Mouse (Mus musculus) neural tube, embryonic 14.5 days (tissue): ENCODE measurements around the gene Fam98a. TPM values are rescaled to one million over a fixed set of nuclear protein-coding genes. Genes with fewer than 3 reads are reported as not detected.
A peak's percentile ranks its signal among the peaks of the same experiment; 100 is the strongest.

Experiments used
- ATAC-seq: fragments of 200-750 bp; cut with Nextera tagmentation; 2 replicates; pipeline ENCODE4 v1.8.0; 2017; ENCODE audit warnings: low read depth, mild to moderate bottlenecking, moderate TSS enrichment, moderate library complexity
- H3K27ac ChIP-seq: fragments of 300-500 bp; sonication (generic); 2 replicates; pipeline ENCODE4 v1.5.1; 2014; ENCODE audit warnings: low read depth, mild to moderate bottlenecking, control low read depth, low read length, moderate library complexity, mixed read lengths
- H3K27me3 ChIP-seq: fragments of 300-500 bp; sonication (generic); 2 replicates; pipeline ENCODE4 v1.6.1; 2014; ENCODE audit warnings: low read length; ENCODE audit not compliant: control insufficient read depth, insufficient read depth
- H3K36me3 ChIP-seq: fragments of 300-500 bp; sonication (generic); 2 replicates; pipeline ENCODE4 v1.6.1; 2014; ENCODE audit warnings: low read length, mixed read lengths; ENCODE audit not compliant: control insufficient read depth, insufficient read depth
- H3K4me1 ChIP-seq: fragments of 300-500 bp; sonication (generic); 2 replicates; pipeline ENCODE4 v1.6.1; 2014; ENCODE audit warnings: low read length; ENCODE audit not compliant: control insufficient read depth, insufficient read depth
- H3K4me2 ChIP-seq: fragments of 300-500 bp; sonication (generic); 2 replicates; pipeline ENCODE4 v1.6.1; 2014; ENCODE audit warnings: mild to moderate bottlenecking, low read depth, low read length, control low read depth
- H3K4me3 ChIP-seq: fragments of 300-500 bp; sonication (generic); 2 replicates; pipeline ENCODE4 v1.5.1; 2014; ENCODE audit warnings: low read depth, low read length, control low read depth, mixed read lengths
- H3K9ac ChIP-seq: fragments of 300-500 bp; sonication (generic); replicated peaks from 2 replicates; pipeline ENCODE4 v1.6.1; 2014; ENCODE audit warnings: low read depth, mild to moderate bottlenecking, control low read depth, low read length, mixed read lengths
- H3K9me3 ChIP-seq: fragments of 300-500 bp; sonication (generic); 2 replicates; pipeline ENCODE4 v1.6.1; 2016; ENCODE audit warnings: low read length; ENCODE audit not compliant: control insufficient read depth
- WGBS: fragments of 180-500 bp; shearing (Covaris S2); extraction: QIAGEN DNeasy Blood & Tissue Kit; methylation state at CpG from one replicate; pipeline ENCODE4 v1.1.7; 2014; 5-methylcytosine and 5-hydroxymethylcytosine counted together
- polyA plus RNA-seq: library from polyadenylated mRNA; unstranded; fragments of >200 nt; fragmentation: Nextera tagmentation; extraction: Ambion mirVana; gene quantifications from 2 replicates; pipeline ENCODE4 v1.2.1, GENCODE M21; 2014

Fam98a gene
- polyA plus RNA-seq, 1 experiment from 2014 or later = 13.3 TPM

- H3K9ac ChIP-seq = no peak overlapping the region
- H3K27me3 ChIP-seq = no peaks in the 10 kb centered on the region
- H3K36me3 ChIP-seq = no peaks in the 10 kb centered on the region
- H3K4me3 ChIP-seq = no peak overlapping the region
- H3K4me1 ChIP-seq = no peaks in the 10 kb centered on the region
- no peak for ATAC-seq
- H3K9me3 ChIP-seq = no peaks in the 10 kb centered on the region
- 93% methylated on average over 14 of the region's 14 CpGs for WGBS
- H3K27ac ChIP-seq = no peak overlapping the region
- no peak overlapping the region for H3K4me2 ChIP-seq
Observed at GRCm38 (mm10) chr17:75529222-75529935, 22.4 kb downstream of the Fam98a start.

- Histone ChIP-seq H3K4me2 (no peak overlapping the region), H3K9ac (no peak overlapping the region), H3K4me3 (no peak overlapping the region), H3K36me3 (no peaks in the 10 kb centered on the region), H3K4me1 (no peaks in the 10 kb centered on the region), H3K27ac (no peak overlapping the region), H3K27me3 (no peaks in the 10 kb centered on the region), H3K9me3 (no peaks in the 10 kb centered on the region)
- ATAC-seq = no peak
- WGBS = 90% methylated on average over 1 of the region's 1 CpGs
Observed at GRCm38 (mm10) chr17:75526411-75526810, 25.3 kb downstream of the Fam98a start.

- Histone ChIP-seq H3K9me3 (no peaks in the 10 kb centered on the region), H3K36me3 (no peaks in the 10 kb centered on the region), H3K27ac (no peak overlapping the region), H3K4me3 (no peak overlapping the region), H3K27me3 (no peaks in the 10 kb centered on the region), H3K4me2 (no peak overlapping the region), H3K4me1 (no peaks in the 10 kb centered on the region), H3K9ac (no peak overlapping the region)
- whole genome bisulfite sequencing = 77% methylated on average over 3 of the region's 3 CpGs
- ATAC-seq = no peak
Observed at GRCm38 (mm10) chr17:75523812-75524211, 27.9 kb downstream of the Fam98a start.

DNA sequence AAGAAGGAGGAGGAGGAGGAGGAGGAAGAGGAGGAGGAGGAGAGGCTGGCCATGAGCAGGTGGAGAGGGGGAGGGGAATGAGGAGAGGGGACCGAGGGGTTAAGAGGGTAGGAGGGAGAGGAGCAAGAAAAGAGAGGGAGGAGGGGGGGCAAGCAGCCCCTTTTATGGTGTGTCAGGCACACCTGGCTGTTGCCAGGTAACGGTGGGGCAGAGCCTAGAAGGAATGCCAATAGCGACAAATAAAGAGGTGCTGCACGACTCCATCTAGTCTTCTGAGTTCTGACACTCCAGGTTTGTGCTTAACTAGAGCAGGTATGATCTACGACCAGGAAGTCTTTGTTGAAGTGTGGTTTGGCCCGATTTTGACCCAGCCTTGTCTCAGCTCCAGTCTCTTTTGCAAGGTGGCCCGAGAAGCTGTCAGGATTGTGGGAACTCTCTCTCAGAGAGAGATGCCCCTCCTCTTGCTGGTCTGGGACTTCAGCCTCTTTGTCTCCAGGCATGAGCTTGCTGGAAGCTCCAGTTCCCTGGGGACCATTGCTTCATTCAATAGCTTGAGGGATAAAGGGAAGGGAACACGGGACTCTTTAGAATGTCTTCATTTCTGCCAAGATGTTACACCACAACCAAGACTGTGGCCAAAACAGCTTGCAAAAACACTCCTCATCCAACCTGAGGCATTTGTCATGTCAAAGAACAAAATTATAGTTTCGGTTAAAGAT, 29.2 kb downstream of the Fam98a start:
- no peak overlapping the region for H3K4me2 ChIP-seq
- no peak overlapping the region for H3K27ac ChIP-seq
- no peaks in the 10 kb centered on the region for H3K36me3 ChIP-seq
- ATAC-seq = no peak
- H3K27me3 ChIP-seq = no peaks in the 10 kb centered on the region
- no peaks in the 10 kb centered on the region for H3K9me3 ChIP-seq
- no peak overlapping the region for H3K4me3 ChIP-seq
- no peaks in the 10 kb centered on the region for H3K4me1 ChIP-seq
- WGBS = 17% methylated on average over 9 of the region's 9 CpGs
- no peak overlapping the region for H3K9ac ChIP-seq

DNA sequence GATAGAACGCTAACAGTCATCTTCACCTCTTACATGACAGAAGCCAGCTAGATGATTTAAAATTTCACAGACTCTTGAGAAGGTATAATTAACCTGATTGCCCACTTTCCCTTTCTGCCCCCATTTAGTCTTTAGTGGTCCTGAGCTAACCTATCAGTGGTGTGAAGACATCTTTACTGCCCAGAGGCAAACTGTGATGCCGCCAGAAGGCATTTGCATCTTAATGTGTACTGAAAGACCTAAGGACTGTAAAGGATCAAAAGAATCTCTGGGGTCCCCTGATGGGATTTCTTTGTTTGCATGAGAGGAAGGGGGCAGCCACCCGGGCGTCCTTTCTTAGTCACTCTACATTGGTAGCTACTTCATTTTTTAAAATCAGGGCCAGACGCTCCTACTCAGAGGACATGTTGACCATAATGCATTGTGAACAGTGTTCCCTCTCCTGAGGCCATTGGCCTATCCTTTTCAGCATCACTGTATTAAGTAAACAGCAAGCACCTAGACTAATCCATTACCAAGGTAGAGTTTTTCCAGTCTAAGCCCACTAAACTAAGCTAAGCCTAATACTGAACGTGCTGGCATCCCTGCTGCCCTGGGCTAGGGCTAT, 30.4 kb downstream of the Fam98a start:
- Histone ChIP-seq H3K36me3 (no peaks in the 10 kb centered on the region), H3K9ac (no peak overlapping the region), H3K4me1 (no peaks in the 10 kb centered on the region), H3K27ac (no peak overlapping the region), H3K9me3 (no peaks in the 10 kb centered on the region), H3K4me2 (no peak overlapping the region), H3K27me3 (no peaks in the 10 kb centered on the region), H3K4me3 (no peak overlapping the region)
- peak; percentile 11; the same call in 1 of the 2 replicates for ATAC-seq
- WGBS = 14% methylated on average over 6 of the region's 6 CpGs

DNA sequence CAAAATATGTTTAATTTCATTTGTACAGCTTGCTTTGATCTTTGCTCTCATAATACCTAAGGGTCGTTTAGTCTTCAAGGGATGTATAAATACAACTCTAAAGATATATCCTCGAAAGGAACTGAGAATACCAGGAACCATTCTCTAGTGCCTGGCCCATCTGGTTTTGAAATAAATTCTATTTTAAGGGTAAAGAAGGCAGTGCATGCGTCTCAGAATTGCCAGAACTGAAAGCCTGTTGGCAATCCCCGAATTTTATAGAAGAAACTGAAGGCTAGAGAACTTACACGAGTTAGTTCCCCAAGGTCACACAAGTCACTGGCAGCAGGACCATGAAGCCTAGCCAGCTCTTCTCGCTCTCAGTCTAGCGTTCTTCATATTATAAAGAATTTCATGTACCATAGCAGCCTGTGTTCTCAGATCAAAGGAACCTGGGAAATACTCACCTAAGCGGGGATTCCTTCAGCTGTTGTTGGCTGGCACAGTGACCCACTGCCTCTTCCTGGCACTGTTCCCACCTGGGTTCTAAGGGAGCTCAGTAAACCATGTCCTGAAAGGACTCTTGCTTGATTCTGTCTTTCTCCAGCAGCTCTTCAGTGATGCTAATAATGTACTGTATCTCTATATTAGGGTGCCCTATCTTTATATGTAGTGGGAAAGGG, 32.4 kb downstream of the Fam98a start:
- H3K9me3 ChIP-seq = no peaks in the 10 kb centered on the region
- H3K9ac ChIP-seq = no peak overlapping the region
- H3K4me1 ChIP-seq = no peaks in the 10 kb centered on the region
- ATAC-seq = no peak
- 87% methylated on average over 8 of the region's 8 CpGs for WGBS
- no peak overlapping the region for H3K4me3 ChIP-seq
- no peaks in the 10 kb centered on the region for H3K27me3 ChIP-seq
- no peak overlapping the region for H3K4me2 ChIP-seq
- H3K27ac ChIP-seq = no peak overlapping the region
- H3K36me3 ChIP-seq = no peaks in the 10 kb centered on the region

- Histone ChIP-seq H3K27me3 (no peaks in the 10 kb centered on the region), H3K4me3 (no peak overlapping the region), H3K4me1 (no peaks in the 10 kb centered on the region), H3K27ac (no peak overlapping the region), H3K36me3 (no peaks in the 10 kb centered on the region), H3K4me2 (no peak overlapping the region), H3K9me3 (no peaks in the 10 kb centered on the region), H3K9ac (no peak overlapping the region)
- no peak for ATAC-seq
- 66% methylated on average over 8 of the region's 8 CpGs for WGBS
Observed at GRCm38 (mm10) chr17:75518181-75518901, 33.4 kb downstream of the Fam98a start.

GRCm38 (mm10) chr17:75516591-75516990, 35.2 kb downstream of the Fam98a start:
- H3K36me3 ChIP-seq = no peaks in the 10 kb centered on the region
- H3K9me3 ChIP-seq = no peaks in the 10 kb centered on the region
- no peak overlapping the region for H3K27ac ChIP-seq
- WGBS = 86% methylated on average over 4 of the region's 4 CpGs
- no peak overlapping the region for H3K9ac ChIP-seq
- no peak for ATAC-seq
- H3K4me3 ChIP-seq = no peak overlapping the region
- H3K27me3 ChIP-seq = no peaks in the 10 kb centered on the region
- H3K4me1 ChIP-seq = no peaks in the 10 kb centered on the region
- no peak overlapping the region for H3K4me2 ChIP-seq
